Mouse (Mus musculus) kidney, adult 2 months (tissue): ENCODE measurements around the gene Sf3b5.

Experiments used
- CTCF ChIP-seq: fragments of 200-500 bp; conservative IDR thresholded peaks from 2 replicates; pipeline ENCODE4 v1.5.1; 2011; ENCODE audit warnings: low read depth, mild to moderate bottlenecking, control low read depth, low read length, moderate library complexity, mixed read lengths; ENCODE audit not compliant: insufficient read depth, insufficient read length
- POLR2A ChIP-seq: fragments of 200-500 bp; IDR thresholded peaks from one replicate; pipeline ENCODE4 v1.6.1; 2011; ENCODE audit warnings: low read depth, low read length, control low read depth

DNA sequence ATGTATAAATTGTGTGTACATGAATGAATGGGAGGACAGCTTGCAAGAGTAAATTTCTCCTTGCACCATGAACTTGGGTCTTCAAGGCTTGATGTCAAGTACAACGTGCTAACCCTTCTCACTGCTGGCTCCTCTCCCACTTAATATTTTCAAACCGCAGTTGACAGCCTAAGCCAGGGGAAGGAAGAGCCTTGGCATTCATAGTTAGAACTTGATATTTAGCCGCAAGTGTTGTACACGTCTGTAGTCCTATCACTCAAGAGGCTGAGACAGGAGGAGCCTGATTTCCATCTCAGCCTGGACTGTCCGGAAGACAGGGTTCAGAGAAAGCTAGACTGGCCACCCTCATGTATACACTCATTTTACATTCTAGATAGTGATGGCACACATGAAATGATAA is 22.6 kb downstream of the Sf3b5 start:
- TF ChIP-seq CTCF (no peak), POLR2A (no peak)
